Mouse (Mus musculus) heart, postnatal 0 days (tissue): ENCODE results near the gene Klf7.

Experiments
- CTCF ChIP-seq: IDR thresholded peaks from 2 replicates; pipeline ENCODE4 v1.5.1; 2016; ENCODE audit warnings: antibody characterized with exemption, control low read depth, low read depth
- EP300 ChIP-seq: IDR thresholded peaks from 2 replicates; pipeline ENCODE4 v1.6.1; 2016; ENCODE audit warnings: antibody characterized with exemption, low read depth

DNA sequence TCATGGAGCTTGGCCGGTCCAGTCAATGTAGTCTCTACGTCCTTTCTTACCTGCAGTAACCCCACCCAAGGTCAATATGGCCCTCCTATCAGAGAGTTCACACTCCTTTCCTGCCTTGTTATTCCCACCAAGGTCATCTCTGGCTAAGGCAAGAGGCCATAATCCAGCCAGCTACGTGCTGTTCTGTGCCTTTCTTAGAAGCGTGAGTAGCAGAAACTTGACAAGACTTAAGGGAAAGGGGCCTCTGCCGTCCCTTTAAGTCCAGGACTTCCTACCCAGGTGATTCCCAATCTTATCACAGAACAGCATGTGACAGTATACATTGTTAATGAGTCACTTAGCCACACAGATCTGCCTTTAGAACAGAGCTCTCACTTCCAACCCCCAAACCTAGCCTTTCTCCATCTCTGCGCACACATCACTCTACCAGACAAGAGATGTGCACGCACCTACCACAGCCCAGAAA lies 16.9 kb downstream of the Klf7 start:
- no peak for TF ChIP-seq CTCF
- TF ChIP-seq EP300, result no peak
